Mouse (Mus musculus) spleen, adult 2 months (tissue): ENCODE results near the gene Ppp1r21.

Source experiments
- CTCF ChIP-seq: fragments of 200-500 bp; IDR thresholded peaks from 2 replicates; pipeline ENCODE4 v1.5.1; 2011; ENCODE audit warnings: mild to moderate bottlenecking, inconsistent platforms; ENCODE audit not compliant: insufficient read depth, insufficient read length, insufficient replicate concordance; ENCODE audit errors: extremely low read depth
- POLR2A ChIP-seq: fragments of 200-500 bp; IDR thresholded peaks from 2 replicates; pipeline ENCODE4 v1.6.1; 2011; ENCODE audit warnings: low read depth, low read length, inconsistent platforms

- TF ChIP-seq CTCF (no peak), POLR2A (no peak)
Observed at GRCm38 (mm10) chr17:88596068-88596467, 66.2 kb downstream of the Ppp1r21 start.
